Mouse (Mus musculus): ENCODE results near the gene Csnka2ip.

- TF ChIP-seq EP300 (IDR thresholded peaks at IDR 0.05; ENCODE audit: insufficient read depth, low read depth, low read length) (no peak), CTCF (IDR thresholded peaks at IDR 0.05; ENCODE audit: low read depth, low read length) (no peak)
Measured at GRCm38 (mm10) chr16:64649594-64650290, 47.5 kb upstream of the Csnka2ip start.

Measured in ES-Bruce4 (cell line).